22 mouse cellular contexts compared by ENCODE assay signal in genomic region chr16:92007351-92007750, GRCm38 (mm10). TPM values are rescaled to one million over a fixed set of nuclear protein-coding genes. Genes with fewer than 3 reads are reported as not detected.
"Had no signal": no experiment of that assay in that cellular context is flagged by ENCODE, and none has a peak within 500 bp of the region (broad histone marks: within the 10 kb centered on the region; RNA-seq: fewer than 3 reads in every experiment).

No protein-coding gene starts in this region.

- H3K9ac ChIP-seq: liver, embryonic 13.5 days; midbrain, embryonic 12.5 days; midbrain, embryonic 15.5 days; neural tube, embryonic 12.5 days; neural tube, embryonic 15.5 days had no signal

- H3K4me1 ChIP-seq: liver, embryonic 13.5 days; midbrain, embryonic 12.5 days; midbrain, embryonic 15.5 days; neural tube, embryonic 12.5 days; neural tube, embryonic 15.5 days had no signal

- DNase-seq: kidney, postnatal 14 days; kidney, postnatal 4 days; layer of hippocampus, postnatal 36 days; liver, embryonic 13.5 days; lung, adult 2 months; right cerebral cortex, adult 18-20 months; right cerebral cortex, postnatal 14 days; right cerebral cortex, postnatal 4 days; thymus, adult 2 months; thymus, postnatal 25 days had no signal

- H3K9me3 ChIP-seq: liver, embryonic 13.5 days; midbrain, embryonic 15.5 days; neural tube, embryonic 12.5 days; neural tube, embryonic 15.5 days had no signal

- H3K27ac ChIP-seq: left cerebral cortex, adult 2 months; liver, embryonic 13.5 days; macrophage; midbrain, embryonic 12.5 days; midbrain, embryonic 15.5 days; neural tube, embryonic 12.5 days; neural tube, embryonic 15.5 days; stomach, postnatal 0 days had no signal

- H3K4me2 ChIP-seq: liver, embryonic 13.5 days; midbrain, embryonic 12.5 days; midbrain, embryonic 15.5 days; neural tube, embryonic 12.5 days; neural tube, embryonic 15.5 days had no signal

- ATAC-seq: midbrain, embryonic 15.5 days had no signal

- H3K36me3 ChIP-seq: liver, embryonic 13.5 days; midbrain, embryonic 12.5 days; midbrain, embryonic 15.5 days; neural tube, embryonic 12.5 days; neural tube, embryonic 15.5 days had no signal

- H3K27me3 ChIP-seq: liver, embryonic 13.5 days; midbrain, embryonic 12.5 days; midbrain, embryonic 15.5 days; neural tube, embryonic 12.5 days; neural tube, embryonic 15.5 days had no signal

- H3K4me3 ChIP-seq: left cerebral cortex, adult 2 months; liver, embryonic 13.5 days; midbrain, embryonic 12.5 days; midbrain, embryonic 15.5 days; neural tube, embryonic 12.5 days; neural tube, embryonic 15.5 days had no signal

RNA-seq across cellular contexts. Expression of gene Gm49711, which starts 50.8 kb away (rescaled TPM):
- polyA plus RNA-seq: limb, embryonic 11.5 days; liver, adult 2 months; liver, embryonic 13.5 days; liver, embryonic 16.5 days; lung, adult 2 months; lung, embryonic 16.5 days; macrophage; midbrain, embryonic 12.5 days; stomach, embryonic 14.5 days; thymus, adult 2 months had no signal
